In the genomic region with DNA sequence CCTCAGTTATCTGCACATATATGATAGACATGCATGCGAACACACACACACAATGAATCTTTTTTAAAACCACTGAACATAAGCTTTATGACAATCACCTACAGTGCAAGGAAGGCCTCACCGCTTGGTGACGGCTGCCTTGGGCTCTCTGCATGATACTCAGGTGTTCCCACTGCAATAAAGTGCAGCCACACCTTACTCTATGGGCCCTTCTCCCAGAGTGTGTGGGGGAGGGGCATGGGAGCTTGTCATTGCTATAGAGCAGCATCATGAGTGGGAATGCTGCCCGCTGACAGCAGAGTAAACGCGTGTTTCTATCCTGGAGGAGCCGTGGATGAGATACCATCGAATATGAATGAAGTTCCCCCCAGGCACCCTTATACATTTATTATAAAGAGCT, we compare ENCODE assay signal across 18 mouse cellular contexts.
"Had no signal": no experiment of that assay in that cellular context is flagged by ENCODE, and none has a peak within 500 bp of the region (broad histone marks: within the 10 kb centered on the region; RNA-seq: fewer than 3 reads in every experiment).

No protein-coding gene starts in this region.

- H3K36me3 ChIP-seq: limb, embryonic 10.5 days; limb, embryonic 13.5 days; liver, embryonic 12.5 days; liver, embryonic 15.5 days; neural tube, embryonic 13.5 days had no signal

- DNase-seq: kidney, adult 11 months; kidney, adult 9 months; kidney, postnatal 14 days; kidney, postnatal 4 days; liver; lung, embryonic 14.5 days; midbrain, embryonic 14.5 days; retina, postnatal 1 day; right cerebral cortex, postnatal 25 days; spleen, adult 18-20 months; thymus, adult 18-20 months; thymus, postnatal 4 days had no signal

- H3K27ac ChIP-seq: limb, embryonic 10.5 days; limb, embryonic 13.5 days; liver, embryonic 12.5 days; liver, embryonic 15.5 days; neural tube, embryonic 13.5 days had no signal

- ATAC-seq: liver, embryonic 12.5 days had no signal

- H3K4me3 ChIP-seq: limb, embryonic 10.5 days; limb, embryonic 13.5 days; liver, embryonic 12.5 days; liver, embryonic 15.5 days; neural tube, embryonic 13.5 days had no signal

- H3K27me3 ChIP-seq: limb, embryonic 13.5 days; liver, embryonic 12.5 days; liver, embryonic 15.5 days; neural tube, embryonic 13.5 days had no signal

- H3K9ac ChIP-seq: limb, embryonic 13.5 days; liver, embryonic 12.5 days; liver, embryonic 15.5 days; lung, embryonic 14.5 days; neural tube, embryonic 13.5 days had no signal

- H3K4me1 ChIP-seq: neural tube, embryonic 13.5 days had no signal

- H3K4me2 ChIP-seq: limb, embryonic 13.5 days; liver, embryonic 12.5 days; liver, embryonic 15.5 days; lung, embryonic 14.5 days; midbrain, embryonic 11.5 days; neural tube, embryonic 13.5 days had no signal

- H3K9me3 ChIP-seq: limb, embryonic 10.5 days; limb, embryonic 13.5 days; liver, embryonic 12.5 days; liver, embryonic 15.5 days; neural tube, embryonic 13.5 days had no signal
